13 mouse cellular contexts compared by ENCODE assay signal in the genomic region with DNA sequence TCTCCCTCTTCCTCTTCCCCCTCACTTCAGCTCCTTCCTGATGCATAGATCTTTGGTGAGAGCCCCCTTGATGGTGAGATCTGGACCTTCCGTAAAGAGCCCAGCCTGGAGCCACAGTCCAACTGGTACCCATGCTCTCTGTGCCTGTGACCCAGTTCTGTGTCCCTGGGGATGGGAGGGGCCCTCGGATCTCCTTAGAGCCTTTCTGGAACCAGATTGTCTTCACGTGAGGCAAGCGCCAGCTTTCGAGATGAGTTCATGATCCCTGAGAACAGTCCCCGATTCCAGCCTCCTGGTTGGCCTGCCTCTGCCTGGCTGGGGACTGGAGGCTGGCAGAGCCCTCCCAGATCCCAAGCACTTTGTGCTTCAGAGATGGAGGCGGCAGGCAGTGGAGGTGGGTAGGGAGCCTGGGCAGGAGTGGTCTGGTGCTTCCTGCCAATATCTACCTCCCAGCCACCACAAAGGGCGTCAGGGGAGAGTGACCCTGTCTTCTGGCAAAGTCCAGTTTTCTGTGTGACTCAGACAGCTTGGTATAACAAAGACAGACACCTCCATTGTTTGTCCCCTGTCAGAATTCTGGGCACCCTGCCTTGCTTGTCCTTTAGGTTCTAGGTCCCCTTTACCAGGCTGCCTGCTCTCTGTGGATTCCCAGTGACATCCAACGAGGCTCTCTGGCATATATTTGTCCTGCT. TPM values are rescaled to one million over a fixed set of nuclear protein-coding genes. Genes with fewer than 3 reads are reported as not detected.
A peak's percentile ranks its signal among the peaks of the same experiment; 100 is the strongest.
DNase-seq lines count a peak whose midpoint lies in the region; ATAC-seq lines count a peak whose summit lies in the region.
"Had no signal": no experiment of that assay in that cellular context is flagged by ENCODE, and none has a peak within 500 bp of the region (broad histone marks: within the 10 kb centered on the region; RNA-seq: fewer than 3 reads in every experiment).

No protein-coding gene starts in this region.

- peak overlapping the region; percentile 60 for H3K27ac ChIP-seq in hindbrain, embryonic 10.5 days
- H3K27ac ChIP-seq in hindbrain, embryonic 14.5 days = no peak overlapping the region
- H3K27ac ChIP-seq: heart, embryonic 10.5 days; left cerebral cortex, adult 2 months; lung, embryonic 15.5 days had no signal

- H3K36me3 ChIP-seq in hindbrain, embryonic 10.5 days = no peaks in the 10 kb centered on the region
- H3K36me3 ChIP-seq in hindbrain, embryonic 14.5 days (replicated peaks; ENCODE audit: control insufficient read depth, insufficient read depth) = no peaks in the 10 kb centered on the region
- H3K36me3 ChIP-seq: heart, embryonic 10.5 days; lung, embryonic 15.5 days had no signal

- H3K27me3 ChIP-seq in hindbrain, embryonic 10.5 days (ENCODE audit: insufficient read depth, poor library complexity, severe bottlenecking) = no peaks in the 10 kb centered on the region
- no peaks in the 10 kb centered on the region for H3K27me3 ChIP-seq in hindbrain, embryonic 14.5 days (ENCODE audit: control insufficient read depth, insufficient read depth, low read length)
- H3K27me3 ChIP-seq: lung, embryonic 15.5 days had no signal

- no peak overlapping the region for H3K4me3 ChIP-seq in hindbrain, embryonic 10.5 days
- no peak overlapping the region for H3K4me3 ChIP-seq in hindbrain, embryonic 14.5 days (replicated peaks; ENCODE audit: low read length)
- H3K4me3 ChIP-seq: heart, embryonic 10.5 days; left cerebral cortex, adult 2 months; lung, embryonic 15.5 days had no signal

- no peak overlapping the region for H3K9ac ChIP-seq in hindbrain, embryonic 14.5 days
- H3K9ac ChIP-seq: lung, embryonic 15.5 days had no signal

- no peaks in the 10 kb centered on the region for H3K9me3 ChIP-seq in hindbrain, embryonic 10.5 days
- no peaks in the 10 kb centered on the region for H3K9me3 ChIP-seq in hindbrain, embryonic 14.5 days (ENCODE audit: control insufficient read depth, low read length)
- H3K9me3 ChIP-seq: heart, embryonic 10.5 days; lung, embryonic 15.5 days had no signal

- peaks cover 32% of the 10 kb centered on the region for H3K4me1 ChIP-seq in hindbrain, embryonic 10.5 days (replicated peaks)
- H3K4me1 ChIP-seq in hindbrain, embryonic 14.5 days (replicated peaks; ENCODE audit: control insufficient read depth, insufficient read depth, low read length) = no peaks in the 10 kb centered on the region

- no peak for DNase-seq in hindbrain, embryonic 10.5 days (ENCODE audit: low spot score)
- no peak for DNase-seq in hindbrain, embryonic 14.5 days (ENCODE audit: low spot score)
- DNase-seq in 3134 (ENCODE audit: extremely low read depth, insufficient read length, low spot score) (peak; percentile 27), liver (peak; percentile 64)
- DNase-seq in c-Kit-negative CD71-positive TER-119-positive erythroid progenitor cells, embryonic 14.5 days (ENCODE audit: low read depth, low spot score) = peak; percentile 47
- no peak for DNase-seq in cerebellum, postnatal 36 days
- no peak for DNase-seq in adrenal gland, postnatal 36 days
- DNase-seq in heart, adult 8-10 months (ENCODE audit: low spot score) = no peak
- DNase-seq: kidney, postnatal 14 days had no signal

- ATAC-seq in hindbrain, embryonic 14.5 days (ENCODE audit: low FRiP score) = no peak

- no peak overlapping the region for H3K4me2 ChIP-seq in hindbrain, embryonic 14.5 days (replicated peaks)
- H3K4me2 ChIP-seq: lung, embryonic 15.5 days had no signal

- WGBS in hindbrain, embryonic 10.5 days = 62% methylated on average over 9 of the region's 9 CpGs
- 57% methylated on average over 9 of the region's 9 CpGs for WGBS in hindbrain, embryonic 14.5 days

RNA-seq across cellular contexts. Expression of gene Tspo2, which starts 0.6 kb away (rescaled TPM):
- 0.26 and 0.96 TPM in 2 replicates for polyA plus RNA-seq in hindbrain, embryonic 10.5 days (2016; fragmentation: Nextera tagmentation; extraction: Ambion mirVana)
- polyA plus RNA-seq in hindbrain, embryonic 14.5 days (2014; fragmentation: Nextera tagmentation; extraction: Ambion mirVana) = 1.0 and 1.2 TPM in 2 replicates
- total RNA-seq in adrenal gland, postnatal 36 days (2021) = not detected
- not detected for total RNA-seq in heart, adult 8-10 months (2022)
- total RNA-seq: left cerebral cortex, adult 2 months had no signal

RNA-seq across cellular contexts. Expression of gene Unc5cl, which starts 2.8 kb away (rescaled TPM):
- polyA plus RNA-seq in hindbrain, embryonic 10.5 days (2016; fragmentation: Nextera tagmentation; extraction: Ambion mirVana) = 0.07 and 0.56 TPM in 2 replicates
- polyA plus RNA-seq in hindbrain, embryonic 14.5 days (2014; fragmentation: Nextera tagmentation; extraction: Ambion mirVana) = 0.37 and 0.42 TPM in 2 replicates
- total RNA-seq in adrenal gland, postnatal 36 days (2021) = not detected
- total RNA-seq in heart, adult 8-10 months (2022) = not detected

RNA-seq across cellular contexts. Expression of gene Apobec2, which starts 19.2 kb away (rescaled TPM):
- polyA plus RNA-seq in hindbrain, embryonic 10.5 days (2016; fragmentation: Nextera tagmentation; extraction: Ambion mirVana) = 0.98 and 1.4 TPM in 2 replicates
- polyA plus RNA-seq in hindbrain, embryonic 14.5 days (2014; fragmentation: Nextera tagmentation; extraction: Ambion mirVana) = 0.52 and 0.63 TPM in 2 replicates
- 1 to 10 TPM; 1.3 to 1.9 TPM for total RNA-seq in adrenal gland, postnatal 36 days (2021)
- 100 to 1,000 TPM; 239 to 263 (median 259) TPM for total RNA-seq in heart, adult 8-10 months (2022)
- total RNA-seq: left cerebral cortex, adult 2 months; monocyte, adult 5-6 weeks had no signal

RNA-seq across cellular contexts. Expression of gene Oard1, which starts 42.1 kb away (rescaled TPM):
- polyA plus RNA-seq in hindbrain, embryonic 10.5 days (2016; fragmentation: Nextera tagmentation; extraction: Ambion mirVana) = 81.8 and 99.4 TPM in 2 replicates
- polyA plus RNA-seq in hindbrain, embryonic 14.5 days (2014; fragmentation: Nextera tagmentation; extraction: Ambion mirVana) = 36.2 and 36.3 TPM in 2 replicates
- total RNA-seq in adrenal gland, postnatal 36 days (2021) = 10 to 100 TPM; 14.0 to 23.8 TPM
- 10 to 100 TPM; 16.3 to 24.2 (median 22.1) TPM for total RNA-seq in heart, adult 8-10 months (2022)

RNA-seq across cellular contexts. Expression of gene Nfya, which starts 42.2 kb away (rescaled TPM):
- polyA plus RNA-seq in hindbrain, embryonic 10.5 days (2016; fragmentation: Nextera tagmentation; extraction: Ambion mirVana) = 19.2 and 19.5 TPM in 2 replicates
- 16.4 and 16.5 TPM in 2 replicates for polyA plus RNA-seq in hindbrain, embryonic 14.5 days (2014; fragmentation: Nextera tagmentation; extraction: Ambion mirVana)
- total RNA-seq in adrenal gland, postnatal 36 days (2021) = 10 to 100 TPM; 31.0 to 39.9 TPM
- total RNA-seq in heart, adult 8-10 months (2022) = 10 to 100 TPM; 10.8 to 19.7 (median 15.5) TPM

Comparison
In these comparisons a context has a peak if more than half of its experiments do, and no peak if none do; other contexts are left out.
1. DNase-seq: peak in 3134 (single experiment), c-Kit-negative CD71-positive TER-119-positive erythroid progenitor cells, embryonic 14.5 days (single experiment) and liver (single experiment); none in hindbrain, embryonic 10.5 days (single experiment), hindbrain, embryonic 14.5 days (single experiment), cerebellum, postnatal 36 days (0 of 2), adrenal gland, postnatal 36 days (0 of 2) and heart, adult 8-10 months (single experiment).
2. RNA of gene Apobec2, which starts 19.2 kb away (total RNA-seq): 239 to 263 TPM in heart, adult 8-10 months; 1.3 to 1.9 TPM in adrenal gland, postnatal 36 days; every median in the first group is over 10 times any median in the second.